Mouse (Mus musculus) naive thymus-derived CD4-positive, alpha-beta T cell, adult 2 months (primary cell): ENCODE data around the gene Reps2.

Source experiments
- DNase-seq: peaks from one replicate; pipeline ENCODE4 v3.0.0-alpha.2; 2011; ENCODE audit warnings: low read depth

The Reps2 gene

DNA sequence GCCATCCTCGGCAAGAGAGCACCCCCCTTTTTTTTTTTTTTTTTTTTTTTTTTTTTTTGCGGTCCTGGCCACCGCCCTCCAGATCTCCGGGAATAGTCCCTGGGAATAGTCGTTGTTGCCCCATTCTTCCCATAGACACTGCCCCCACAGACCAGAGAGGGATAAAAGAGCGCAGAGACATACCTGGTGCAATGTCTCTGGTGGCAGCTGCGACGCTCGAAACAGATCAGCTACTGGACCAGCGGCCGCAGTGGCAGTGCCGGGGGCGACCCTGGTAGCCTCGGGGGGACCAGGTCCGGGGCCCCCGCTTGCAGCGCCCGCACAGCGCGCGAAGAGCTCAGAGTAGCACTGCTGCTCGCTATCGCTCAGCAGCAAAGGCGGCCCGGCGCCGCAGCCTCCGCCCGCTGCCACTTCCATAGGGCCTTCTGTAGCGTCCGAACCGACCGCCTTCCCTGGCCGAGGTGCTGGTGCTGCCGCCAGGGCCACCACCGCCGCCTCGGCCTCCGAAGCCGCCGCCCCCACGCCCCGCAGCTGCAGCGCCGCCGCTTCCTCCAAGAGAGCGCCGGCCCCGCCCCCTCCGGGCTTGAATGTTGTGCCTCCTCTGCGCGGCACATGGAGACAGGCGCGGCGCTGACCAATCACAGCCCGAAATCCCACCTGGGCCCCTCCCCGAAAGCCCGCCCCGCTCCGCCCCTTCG, at the start of gene Reps2:
Gene Reps2, minus strand, starts transcription at position 559 of the 698 bp plus-strand sequence.
- peak; percentile 23 for DNase-seq

- DNase-seq: no peak
Observed at GRCm38 (mm10) chrX:162691272-162691671, 47.8 kb upstream of the Reps2 start.

- no peak for DNase-seq
Observed at GRCm38 (mm10) chrX:162685394-162685793, 41.9 kb upstream of the Reps2 start.

GRCm38 (mm10) chrX:162679506-162679905, 36.1 kb upstream of the Reps2 start:
- no peak for DNase-seq

- no peak for DNase-seq
Observed at GRCm38 (mm10) chrX:162678820-162679219, 35.4 kb upstream of the Reps2 start.

GRCm38 (mm10) chrX:162666166-162666565, 22.7 kb upstream of the Reps2 start:
- no peak for DNase-seq

GRCm38 (mm10) chrX:162660182-162660581, 16.7 kb upstream of the Reps2 start:
- no peak for DNase-seq

DNA sequence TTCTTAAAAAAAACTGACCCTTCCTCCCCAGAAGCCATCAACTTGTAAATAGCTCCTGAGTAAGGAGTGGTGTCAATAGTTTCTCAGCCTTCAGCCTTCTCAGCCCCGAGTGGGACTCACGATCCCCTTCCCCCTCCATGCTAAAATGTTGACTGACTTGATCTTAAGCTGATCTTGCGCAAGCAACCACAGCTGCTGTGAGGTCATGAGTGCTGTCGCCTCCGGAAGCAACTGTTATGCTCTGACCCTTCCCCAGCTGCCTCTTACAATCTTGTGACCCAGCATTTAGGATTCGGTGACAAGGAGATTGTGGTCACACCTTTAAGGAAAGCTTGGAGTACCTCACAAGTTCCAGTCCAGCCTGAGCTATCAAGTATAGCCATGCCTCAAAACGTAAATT, 10.1 kb upstream of the Reps2 start:
- no peak for DNase-seq

DNA sequence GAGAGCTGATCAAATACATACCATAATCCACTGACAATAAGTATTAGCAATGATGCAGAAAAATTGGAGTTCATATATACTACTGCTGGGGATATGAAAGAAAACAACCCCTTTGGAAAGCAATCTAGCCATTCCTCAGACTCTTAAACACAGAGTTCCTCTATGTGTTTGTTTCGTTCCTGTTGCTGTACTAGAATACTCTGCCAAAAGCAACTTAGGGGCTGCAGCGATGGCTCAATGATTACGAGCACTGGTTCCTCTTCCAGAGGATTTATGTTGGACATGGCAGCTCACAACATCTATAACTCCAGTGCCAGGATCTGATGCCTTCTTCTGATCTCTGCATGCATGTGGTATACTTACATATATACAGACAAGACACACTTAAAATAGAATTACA, 9.0 kb upstream of the Reps2 start:
- no peak for DNase-seq

- no peak for DNase-seq
Observed at GRCm38 (mm10) chrX:162651125-162651524, 7.7 kb upstream of the Reps2 start.

GRCm38 (mm10) chrX:162643789-162644092, 292 bp upstream of the Reps2 start:
- no peak for DNase-seq

- no peak for DNase-seq
Observed at GRCm38 (mm10) chrX:162642402-162643090, 903 bp downstream of the Reps2 start.

- DNase-seq: no peak
Observed at GRCm38 (mm10) chrX:162641764-162642163, 1.7 kb downstream of the Reps2 start.

- DNase-seq: no peak
Observed at GRCm38 (mm10) chrX:162635159-162635558, 8.3 kb downstream of the Reps2 start.

GRCm38 (mm10) chrX:162622091-162622437, 21.4 kb downstream of the Reps2 start:
- no peak for DNase-seq

DNA sequence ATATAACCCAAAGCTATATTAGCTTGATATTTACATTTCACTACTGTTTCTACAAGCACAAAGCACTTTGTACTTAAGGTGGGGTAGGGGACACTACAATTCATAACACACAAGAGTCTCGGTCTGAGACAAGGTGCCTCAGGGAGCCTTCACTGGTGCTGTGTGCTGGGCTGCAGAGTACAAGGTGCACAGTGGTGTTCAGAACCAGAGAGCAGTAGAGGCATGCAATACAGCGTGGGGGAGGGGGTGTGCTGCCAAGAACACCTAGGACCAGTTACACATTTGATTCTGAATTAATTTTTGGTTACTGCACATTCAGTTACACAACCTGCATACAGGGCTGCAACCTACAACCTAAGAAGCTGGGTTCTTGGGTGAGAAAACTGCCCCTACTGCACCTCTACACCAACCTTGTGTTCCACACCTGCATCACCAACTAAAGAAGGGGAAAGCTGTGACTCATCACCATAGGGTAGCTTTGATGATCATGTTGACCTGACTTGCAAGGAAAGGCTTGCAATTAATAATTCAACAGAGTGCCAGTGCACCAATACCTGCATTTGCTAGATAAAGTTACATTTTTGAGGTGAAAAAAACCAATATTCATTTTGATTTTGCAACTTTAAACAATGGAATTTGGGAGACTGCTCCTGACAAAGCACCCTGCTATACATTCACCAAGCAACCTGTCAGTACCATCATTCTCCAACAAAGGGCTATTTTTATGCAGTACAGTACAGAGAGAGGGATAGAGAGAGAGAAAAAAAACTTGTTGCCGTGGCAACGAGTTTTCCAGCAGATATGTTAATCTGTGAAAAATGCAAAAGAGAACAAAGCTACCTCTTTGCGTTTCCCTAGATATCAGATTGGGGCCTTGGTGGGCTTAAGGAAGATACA, 22.0 kb downstream of the Reps2 start:
- DNase-seq: no peak

DNA sequence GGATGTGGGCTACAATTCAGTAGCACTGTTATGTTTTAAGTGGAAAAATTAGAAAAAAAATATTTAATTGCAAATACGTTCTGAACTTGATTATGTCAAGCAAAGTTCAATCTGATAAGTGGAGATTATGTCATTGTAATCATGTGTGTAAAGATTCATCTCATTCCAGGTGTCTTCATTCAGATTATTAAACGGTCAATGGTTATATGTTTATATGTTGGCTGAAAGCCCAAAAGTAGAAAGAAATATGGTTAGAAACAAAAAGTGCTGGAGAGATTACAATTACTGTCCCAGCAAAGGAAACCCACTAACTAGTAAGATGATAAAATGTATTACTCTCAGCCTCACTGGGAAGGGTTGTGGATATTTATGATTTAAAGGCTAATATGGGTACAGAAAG, 23.7 kb downstream of the Reps2 start:
- no peak for DNase-seq

- DNase-seq: no peak
Observed at GRCm38 (mm10) chrX:162618547-162618946, 24.9 kb downstream of the Reps2 start.

- DNase-seq: no peak
Observed at GRCm38 (mm10) chrX:162606113-162606512, 37.3 kb downstream of the Reps2 start.

DNA sequence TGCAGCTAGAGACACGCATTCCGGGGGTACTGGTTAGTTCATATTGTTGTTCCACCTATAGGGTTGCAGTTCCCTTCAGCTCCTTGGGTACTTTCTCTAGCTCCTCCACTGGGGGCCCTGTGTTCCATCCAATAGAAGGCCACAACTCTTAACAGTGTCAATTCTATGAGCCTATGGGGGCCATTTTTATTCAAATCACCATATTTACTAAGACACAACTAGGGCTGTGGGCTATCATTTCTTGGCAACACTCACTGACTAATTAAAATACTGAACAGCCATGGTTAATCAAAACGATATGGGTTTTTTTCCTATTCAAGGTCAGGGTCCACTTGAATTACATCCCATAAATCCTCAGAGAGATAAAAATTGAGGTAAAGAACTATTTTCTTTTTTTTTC, 43.8 kb downstream of the Reps2 start:
- no peak for DNase-seq

- DNase-seq: no peak
Observed at GRCm38 (mm10) chrX:162591005-162591801, 52.2 kb downstream of the Reps2 start.

- no peak for DNase-seq
Observed at GRCm38 (mm10) chrX:162590145-162590790, 53.2 kb downstream of the Reps2 start.
